Mouse (Mus musculus): ENCODE measurements around the gene Agbl1.

Agbl1 gene

DNA sequence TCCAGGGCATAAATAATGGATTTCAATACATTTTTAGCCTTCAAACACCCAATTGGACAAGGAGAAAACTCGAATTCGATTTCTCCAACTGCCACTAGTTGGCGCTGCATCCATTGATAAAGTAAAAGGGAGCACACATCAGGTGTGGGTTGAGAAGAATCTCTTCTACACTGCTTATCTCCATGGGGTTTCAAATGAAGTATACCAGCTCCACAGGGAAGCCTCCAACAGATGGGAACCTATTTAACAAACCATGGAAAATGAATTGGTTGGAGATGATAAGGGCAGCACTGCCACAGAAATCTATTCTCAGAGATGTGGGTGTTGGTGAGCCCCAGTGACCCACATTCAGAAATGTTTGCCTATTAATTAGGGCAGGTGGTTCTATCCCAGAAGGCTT is 741.6 kb downstream of the Agbl1 start:
- peak; percentile 12 for DNase-seq

- DNase-seq = no peak
Observed at GRCm38 (mm10) chr7:77009571-77009970, 779.9 kb downstream of the Agbl1 start.

GRCm38 (mm10) chr7:77029019-77029418 is 799.3 kb downstream of the Agbl1 start:
- no peak for DNase-seq

DNA sequence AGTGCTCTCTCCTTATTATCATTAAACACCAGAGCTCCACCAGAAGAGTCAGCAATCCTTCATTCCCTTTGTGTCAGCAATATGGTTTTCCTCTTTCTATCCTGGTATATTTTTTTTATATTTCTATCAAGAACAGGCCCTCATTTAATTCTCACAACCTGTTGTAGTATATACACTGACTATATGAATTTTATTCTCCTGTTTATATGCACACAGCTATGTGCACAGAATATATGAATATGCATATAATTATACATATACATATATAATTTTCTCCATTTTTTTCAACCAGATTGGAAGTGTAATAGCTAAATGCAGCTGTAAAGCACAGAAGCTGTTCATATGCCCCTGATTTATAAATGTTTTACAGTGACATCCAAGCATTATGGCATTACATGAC is 846.3 kb downstream of the Agbl1 start:
- no peak for DNase-seq

GRCm38 (mm10) chr7:77087266-77087665 is 857.6 kb downstream of the Agbl1 start:
- DNase-seq = no peak

- no peak for DNase-seq
Observed at GRCm38 (mm10) chr7:77095153-77095552, 865.5 kb downstream of the Agbl1 start.

DNA sequence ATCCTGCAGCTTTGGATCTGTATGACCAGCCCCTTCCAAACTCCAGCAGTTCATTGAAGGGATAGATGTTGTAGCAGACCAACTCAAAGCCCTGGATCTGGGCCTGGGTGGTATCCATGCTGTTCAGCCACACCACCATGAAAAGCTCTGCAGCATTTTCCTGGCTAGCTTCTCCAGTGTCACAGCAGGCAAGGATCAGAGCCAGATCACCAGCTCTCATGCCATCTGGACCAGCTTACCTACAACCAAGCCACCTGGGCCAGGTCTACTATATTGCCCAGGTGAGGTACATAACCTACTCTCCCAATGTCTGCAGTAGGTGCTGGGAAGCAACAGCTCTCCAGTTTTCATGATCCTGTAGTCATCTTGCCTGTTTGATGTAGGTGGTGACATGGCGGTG is 884.3 kb downstream of the Agbl1 start:
- DNase-seq = no peak

- no peak for DNase-seq
Observed at GRCm38 (mm10) chr7:77129045-77129444, 899.4 kb downstream of the Agbl1 start.

DNA sequence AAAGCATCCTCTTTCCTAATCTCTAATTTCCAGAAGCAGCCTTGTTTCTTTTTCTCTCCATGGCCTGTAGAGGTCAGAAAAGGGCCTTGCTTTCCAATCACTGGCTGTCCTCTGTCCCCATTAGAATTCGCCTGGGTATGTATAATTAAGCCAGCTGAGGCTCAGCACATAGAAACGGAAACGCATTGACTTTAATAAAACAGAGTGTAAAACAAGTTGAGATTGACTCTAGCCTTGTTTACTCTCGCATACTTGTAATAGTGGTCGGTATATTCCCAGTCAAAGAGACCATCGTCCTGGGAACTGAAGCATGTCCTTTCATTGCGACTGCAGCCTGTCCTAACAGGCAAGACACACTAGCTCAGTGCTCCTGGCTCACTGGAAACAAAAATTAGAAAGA is 902.3 kb downstream of the Agbl1 start:
- DNase-seq = peak; percentile 22

GRCm38 (mm10) chr7:77132615-77133420 is 903.1 kb downstream of the Agbl1 start:
- DNase-seq = peak; percentile 64

DNA sequence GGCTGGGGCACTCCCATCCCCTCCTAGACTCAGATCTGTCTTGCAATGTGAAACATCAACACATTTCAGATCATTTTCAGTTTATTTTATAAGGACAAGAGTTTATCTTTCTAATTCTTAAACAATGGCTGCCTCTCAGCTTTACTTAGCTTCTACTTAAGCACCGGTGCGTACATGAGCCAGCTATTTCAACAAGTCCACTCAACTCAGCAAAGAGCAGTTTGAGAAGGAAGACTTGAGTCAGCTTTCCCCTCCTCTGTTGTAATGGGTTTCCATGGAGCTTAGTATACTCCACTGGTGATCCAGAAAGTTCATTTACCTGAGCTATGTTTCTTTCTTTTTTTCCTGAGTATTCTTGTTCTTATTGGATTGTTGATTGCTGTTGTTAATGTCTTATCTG is 905.2 kb downstream of the Agbl1 start:
- no peak for DNase-seq

GRCm38 (mm10) chr7:77138707-77139106 is 909.0 kb downstream of the Agbl1 start:
- no peak for DNase-seq

- DNase-seq = no peak
Observed at GRCm38 (mm10) chr7:77147527-77147926, 917.8 kb downstream of the Agbl1 start.

DNA sequence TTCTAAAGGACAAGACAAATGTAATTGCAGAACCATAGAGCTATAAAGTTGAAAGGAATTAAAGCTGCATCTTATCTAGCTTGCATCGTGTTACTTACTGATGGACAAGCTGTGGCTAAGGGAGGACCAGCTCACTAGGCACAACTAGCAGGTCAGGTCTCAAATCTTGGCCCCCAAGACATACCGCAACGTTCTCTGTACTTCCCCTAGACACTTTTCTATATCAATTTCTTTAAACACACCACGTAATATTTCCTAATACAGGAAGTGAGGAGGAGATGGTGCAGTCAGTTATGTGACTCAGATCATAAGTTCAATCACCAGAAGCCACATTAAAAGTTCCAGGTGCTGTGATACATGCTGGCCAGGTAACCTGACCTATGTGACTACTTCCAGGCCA is 919.1 kb downstream of the Agbl1 start:
- no peak for DNase-seq

GRCm38 (mm10) chr7:77149846-77150245 is 920.2 kb downstream of the Agbl1 start:
- DNase-seq = no peak

DNA sequence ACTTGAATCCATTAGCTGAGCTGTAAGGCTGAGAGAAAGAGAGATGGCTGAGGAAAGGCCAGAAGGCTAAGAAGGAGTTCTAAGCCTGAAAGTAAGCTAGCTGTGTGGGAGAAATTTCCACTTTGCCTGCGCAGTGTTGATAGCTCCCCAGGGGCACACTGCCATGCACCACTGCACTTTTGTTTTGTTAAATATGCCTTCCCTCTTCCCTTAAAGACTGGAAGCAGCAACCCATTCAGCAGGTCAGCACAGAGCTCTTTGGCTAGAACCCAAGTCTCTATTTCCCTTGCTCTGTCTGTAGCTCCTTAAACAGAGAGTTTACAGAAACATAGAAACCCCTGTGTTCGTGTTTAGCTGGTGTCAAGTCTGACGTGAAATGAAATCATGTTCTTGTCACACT is 922.7 kb downstream of the Agbl1 start:
- no peak for DNase-seq

- no peak for DNase-seq
Observed at GRCm38 (mm10) chr7:77152909-77153308, 923.2 kb downstream of the Agbl1 start.

- DNase-seq = no peak
Observed at GRCm38 (mm10) chr7:77164921-77165320, 935.2 kb downstream of the Agbl1 start.
